Mouse (Mus musculus) layer of hippocampus, postnatal 10 days (tissue): ENCODE measurements at regions not wholly inside any gene's neighbourhood (a gene's known extent, or its start where the extent isn't known, plus 50 kb on each side); places are given as distances from the start of the nearest gene placed in this dataset.

Experiments
- DNase-seq, 2 experiments: peaks; one replicate each; pipeline ENCODE4 v3.0.0; 2021; ENCODE audit warnings: low spot score in 2 of 2

DNA sequence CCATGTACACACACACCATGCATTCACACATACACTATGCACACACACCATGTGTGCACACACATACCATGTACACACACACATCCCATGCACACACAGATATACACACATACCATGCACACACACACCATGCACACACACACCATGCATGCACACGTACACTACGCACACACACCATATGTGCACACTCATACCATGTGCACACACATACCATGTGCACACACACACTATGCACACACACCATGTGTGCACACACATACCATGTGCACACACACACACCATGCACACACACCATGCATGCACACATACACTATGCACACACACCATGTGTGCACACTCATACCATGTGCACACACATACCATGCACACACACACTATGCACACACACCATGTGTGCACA is 87.1 kb upstream of the Tmem150c start:
- no peak for DNase-seq

DNA sequence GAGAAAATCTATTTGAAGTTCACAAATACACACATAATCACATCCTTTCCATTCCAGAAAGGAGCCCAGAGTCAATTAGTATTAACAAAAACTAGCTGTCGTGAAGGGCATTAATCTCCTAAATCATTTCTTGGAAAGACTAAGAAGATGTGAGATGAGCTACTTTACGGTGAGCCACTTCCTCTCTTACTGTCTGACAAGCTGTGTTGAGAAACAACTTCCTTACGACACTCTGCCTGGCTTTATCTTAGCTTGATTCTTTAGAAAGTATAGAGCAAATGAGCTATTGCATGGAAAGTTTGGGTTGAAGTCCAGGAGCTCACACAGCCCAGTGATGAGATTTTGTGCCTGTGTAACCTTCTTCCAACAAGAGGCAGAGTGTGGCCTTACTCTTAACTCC is 85.2 kb upstream of the Tmem150c start:
- no peak for DNase-seq

DNA sequence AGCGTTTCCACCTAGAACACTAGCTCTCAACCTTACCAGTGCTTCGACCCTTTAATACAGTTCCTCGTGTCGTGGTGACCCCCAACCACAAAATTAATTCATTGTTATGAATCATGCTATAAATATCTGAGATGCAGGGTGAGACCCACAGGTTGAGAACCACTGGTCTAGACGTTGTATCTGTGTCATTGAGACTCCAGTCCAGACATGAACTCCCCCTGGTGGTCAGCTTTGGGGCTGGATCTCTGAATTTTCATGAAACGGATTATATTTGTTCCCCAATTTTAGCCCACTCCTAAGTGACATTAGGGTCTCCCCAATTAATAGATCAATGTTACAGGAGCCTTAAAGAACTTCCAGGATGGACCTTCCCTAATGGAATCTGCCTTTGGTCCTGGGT is 81.3 kb upstream of the Tmem150c start:
- peak; percentile 61 to 71 for DNase-seq

DNA sequence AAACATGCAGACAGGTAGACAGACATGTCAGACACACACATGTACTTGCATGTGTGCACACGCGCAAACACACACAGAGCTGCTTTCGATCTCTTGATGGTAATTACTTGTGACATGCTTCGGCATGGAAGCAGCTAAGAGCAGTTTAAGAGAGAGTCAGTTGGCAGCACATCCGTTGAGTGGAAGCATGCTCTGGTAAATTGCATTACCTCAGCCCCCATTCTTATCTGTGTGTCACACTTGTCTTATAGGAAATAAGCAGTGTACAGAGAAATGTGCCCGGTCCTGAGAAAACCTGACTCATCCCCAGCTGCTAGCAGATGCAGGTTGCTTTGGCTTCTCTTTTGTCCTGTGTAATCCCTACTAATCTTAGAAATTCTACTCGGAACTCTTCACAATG is 80.0 kb upstream of the Tmem150c start:
- no peak for DNase-seq

DNA sequence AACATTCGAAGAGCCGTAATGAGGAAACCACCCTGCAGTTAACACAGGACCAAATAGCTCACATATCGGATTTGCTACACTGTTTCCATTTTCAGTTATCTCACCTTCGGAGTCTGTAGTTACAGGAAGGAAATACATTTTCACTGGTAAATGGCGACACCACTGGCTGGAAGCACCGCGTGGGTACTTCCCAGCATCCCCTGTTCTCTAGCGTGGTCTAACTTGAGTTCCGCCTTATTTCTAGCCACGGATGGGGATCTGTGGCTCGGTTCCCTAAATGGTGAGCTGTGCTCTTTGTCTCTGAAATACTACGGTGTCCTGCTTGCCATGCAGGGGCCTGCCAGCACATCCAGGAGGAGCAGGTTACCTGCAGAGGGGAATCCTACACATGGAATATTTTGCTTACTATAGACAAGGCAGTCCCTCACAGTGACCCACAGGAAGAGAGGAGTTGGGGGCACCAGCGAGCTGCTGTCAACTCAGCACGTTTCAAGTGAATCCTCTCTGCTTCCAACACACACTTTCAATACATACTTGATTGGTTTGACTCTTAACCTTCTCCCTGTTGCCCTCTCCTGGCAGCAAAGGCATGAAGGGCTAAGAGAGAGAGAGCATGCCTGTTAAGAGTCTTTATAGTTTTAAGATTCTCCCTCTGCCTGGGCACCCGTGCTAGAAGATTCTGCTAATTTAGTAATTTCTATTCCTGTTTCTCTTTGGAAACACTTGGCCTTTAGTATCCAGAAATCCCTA is 78.9 kb upstream of the Tmem150c start:
- DNase-seq = no peak

DNA sequence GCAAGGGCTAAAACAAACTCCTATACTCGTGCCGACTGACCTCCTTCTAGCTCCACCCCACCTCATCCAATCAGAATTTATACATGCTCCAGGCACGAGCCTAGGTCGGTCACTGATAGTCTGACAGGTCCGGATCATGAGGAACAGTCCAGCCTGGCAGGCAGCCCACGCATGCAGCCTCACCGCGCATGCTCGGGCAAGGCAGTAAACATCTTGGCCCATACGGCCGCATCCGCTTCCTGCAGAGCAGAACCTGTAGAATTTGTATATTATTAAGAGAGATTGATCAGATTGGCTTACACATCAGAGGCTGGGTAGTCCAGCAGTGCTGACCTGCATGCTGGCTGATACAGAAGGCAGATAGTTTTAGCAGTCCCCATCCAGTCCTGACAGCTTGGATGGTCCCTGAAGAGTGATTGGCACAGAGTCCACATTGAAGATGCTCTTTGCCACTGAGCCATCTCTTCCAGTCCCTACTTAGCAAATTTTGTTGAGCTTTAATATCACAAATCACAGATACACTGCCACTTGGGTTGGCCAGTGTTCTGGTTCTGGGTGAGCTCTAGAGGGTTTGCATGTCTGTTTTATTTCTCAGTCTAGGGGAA is 78.2 kb upstream of the Tmem150c start:
- DNase-seq = no peak

DNA sequence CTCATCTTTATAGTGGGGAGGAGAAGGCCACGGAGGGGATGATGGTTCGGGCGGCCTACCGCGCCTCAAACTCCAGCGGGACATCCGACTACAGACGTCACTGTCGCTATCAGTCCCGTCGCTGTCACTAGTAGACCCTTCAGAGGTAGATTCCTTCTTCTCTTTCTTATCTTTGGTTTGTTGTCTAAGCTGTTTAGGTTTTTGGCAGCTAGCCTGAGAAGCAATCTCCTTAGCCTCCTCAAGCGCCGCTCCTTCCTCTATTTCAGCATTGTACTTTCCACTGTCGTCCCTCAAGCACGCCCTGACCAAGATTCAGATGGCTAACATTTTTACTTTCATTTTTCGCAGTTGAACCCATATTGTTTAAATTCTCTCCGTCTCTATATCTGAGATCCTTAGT is 76.7 kb upstream of the Tmem150c start:
- DNase-seq = no peak

DNA sequence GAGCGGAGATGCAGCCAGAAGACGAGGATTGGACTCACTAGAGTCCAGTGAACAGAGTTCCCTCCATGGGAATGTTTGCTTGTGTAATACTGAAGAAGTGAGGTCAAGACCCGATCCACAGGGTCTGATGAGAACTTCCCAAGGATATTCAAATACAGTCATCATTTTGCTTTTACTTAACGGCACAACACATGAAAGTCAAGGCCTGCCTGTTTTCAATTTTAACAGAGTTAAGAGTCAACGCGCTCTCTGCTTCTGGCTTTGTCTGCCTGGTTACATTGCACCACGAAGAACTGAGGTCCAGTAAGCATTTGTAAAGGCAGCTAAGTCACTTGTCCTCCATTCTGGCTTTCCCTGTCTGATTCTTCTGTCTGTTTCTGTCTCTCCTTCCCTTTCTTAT is 72.5 kb upstream of the Tmem150c start:
- DNase-seq = no peak

DNA sequence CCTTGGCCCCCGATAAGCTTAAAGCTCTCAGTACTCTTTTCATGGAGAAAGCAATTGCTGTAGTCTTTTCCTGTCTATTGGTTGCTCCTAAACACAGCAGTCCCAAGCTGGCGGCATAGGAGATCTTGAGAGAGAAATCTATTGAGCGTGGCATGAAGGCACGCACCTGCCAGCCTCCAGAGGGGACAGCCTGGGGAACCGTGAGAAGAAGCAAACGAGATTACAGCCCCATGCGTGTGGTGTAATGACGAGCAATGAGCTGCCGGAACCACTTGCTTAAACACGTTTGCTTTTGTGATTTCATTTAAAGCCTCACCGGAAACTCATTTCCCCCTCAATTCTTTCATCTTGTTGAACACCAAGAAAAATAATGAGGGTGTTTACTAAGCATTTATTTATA is 72.0 kb upstream of the Tmem150c start:
- DNase-seq = no peak

DNA sequence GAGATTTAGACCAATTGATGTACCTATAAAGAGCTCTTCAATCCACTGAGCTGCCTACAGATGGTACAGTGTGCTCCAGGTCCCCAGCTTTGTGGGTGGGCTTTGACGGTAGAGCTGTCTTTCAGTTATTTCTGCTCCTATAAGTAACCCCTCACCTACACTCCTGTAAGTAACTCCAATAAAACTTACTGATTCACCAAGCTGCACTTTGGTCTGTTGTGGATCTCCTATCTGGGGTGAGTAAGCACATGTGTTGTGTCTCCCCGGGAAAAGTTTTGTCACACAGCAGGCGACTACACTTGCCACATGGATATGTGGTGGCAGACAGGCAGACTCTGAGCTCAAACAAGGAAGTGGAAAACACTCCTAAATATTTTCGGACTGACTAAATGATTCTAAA is 70.4 kb upstream of the Tmem150c start:
- no peak for DNase-seq

DNA sequence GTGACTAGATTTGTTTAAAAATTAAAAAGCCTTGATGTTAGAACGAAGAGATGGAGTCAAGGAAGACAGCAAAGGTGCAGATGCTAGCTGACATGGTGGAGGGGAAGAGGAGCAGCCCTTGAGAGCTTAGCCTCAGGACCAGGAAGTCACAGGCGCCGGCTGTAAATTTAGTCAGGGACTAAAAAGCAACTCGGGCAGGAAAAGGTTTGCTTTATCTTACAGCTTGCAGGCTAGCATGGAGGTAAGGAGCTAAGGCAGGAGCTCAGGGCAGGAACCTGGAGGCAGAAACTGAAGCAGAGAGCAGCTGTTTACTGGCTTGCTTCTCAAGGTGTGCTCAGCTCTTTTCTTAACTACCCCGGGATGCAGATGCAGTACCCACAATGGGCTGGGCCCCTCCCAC is 68.3 kb upstream of the Tmem150c start:
- no peak for DNase-seq

DNA sequence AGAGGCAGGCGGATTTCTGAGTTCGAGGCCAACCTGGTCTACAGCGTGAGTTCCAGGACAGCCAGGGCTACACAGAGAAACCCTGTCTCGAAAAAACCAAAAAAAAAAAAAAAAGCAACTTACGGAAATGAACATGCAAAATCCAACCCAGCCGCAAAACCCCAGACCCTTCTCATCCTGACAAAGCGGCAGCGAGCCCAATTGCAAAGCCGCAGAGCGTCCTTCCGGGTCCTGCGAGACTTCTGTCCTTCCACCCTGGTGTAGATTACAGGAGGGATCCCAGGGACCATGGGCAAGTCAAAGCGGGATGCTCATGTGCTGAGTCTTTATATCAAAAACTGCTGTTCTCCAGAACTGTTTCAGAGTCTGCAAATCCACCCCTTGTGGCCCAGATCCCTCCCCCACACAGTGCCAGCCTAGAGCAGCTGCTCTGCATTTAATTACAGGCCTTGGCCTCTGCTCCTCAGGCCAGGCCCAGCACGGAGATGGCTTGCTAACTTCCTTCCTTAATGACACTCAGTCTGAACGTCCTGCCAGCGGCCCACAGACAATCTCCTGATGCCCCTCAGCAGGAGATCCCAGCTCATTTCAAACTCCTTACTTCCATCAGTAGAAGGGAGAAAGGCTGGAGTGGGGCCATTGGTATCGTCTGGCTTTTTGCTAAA is 67.1 kb upstream of the Tmem150c start:
- DNase-seq = no peak

DNA sequence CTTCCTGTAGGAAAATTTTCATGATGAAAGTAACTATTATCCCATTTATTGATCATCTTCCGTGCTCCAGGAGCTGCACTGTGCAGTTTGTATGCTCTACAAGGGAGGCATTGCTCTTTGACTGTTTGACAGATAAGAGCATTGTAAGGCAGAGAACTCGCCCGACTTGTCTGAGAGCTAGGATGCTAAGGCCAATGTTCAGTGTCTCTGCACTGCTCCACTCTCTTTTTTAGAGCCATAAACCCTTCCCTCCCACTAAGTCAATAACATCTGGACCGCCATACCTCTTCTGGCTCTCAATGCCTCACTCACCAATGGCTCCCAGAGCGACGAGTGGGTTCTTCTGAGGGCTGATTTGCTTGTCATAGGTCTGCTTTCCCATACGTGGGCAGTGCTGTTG is 65.9 kb upstream of the Tmem150c start:
- DNase-seq = no peak

DNA sequence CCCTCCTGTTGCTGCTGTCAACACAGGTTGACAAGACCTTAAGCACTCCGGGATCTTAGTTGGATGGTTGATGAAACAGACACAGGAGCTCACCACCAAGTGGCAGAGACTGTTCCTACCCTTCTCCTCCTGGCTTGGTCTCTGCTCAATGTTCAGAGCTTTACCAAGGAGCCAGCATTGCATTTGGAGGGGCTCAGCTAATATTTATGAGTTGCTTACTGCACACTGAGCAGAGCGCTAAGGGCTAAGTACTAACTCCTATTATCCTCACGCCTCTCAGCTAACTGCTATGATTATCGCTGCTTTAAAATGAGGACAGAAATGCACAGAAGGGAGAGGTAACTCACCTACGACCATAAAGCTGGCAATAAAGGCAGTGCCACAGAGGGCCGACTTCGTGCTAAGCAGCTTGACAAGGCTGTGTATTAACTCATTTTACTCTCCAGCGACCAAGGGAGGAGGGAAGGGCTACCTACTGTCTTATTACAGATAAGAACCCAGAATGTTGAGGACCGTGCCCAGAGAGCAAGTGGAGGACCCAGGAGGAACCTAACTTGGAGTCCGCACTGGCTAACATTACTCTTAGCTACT is 65.3 kb upstream of the Tmem150c start:
- DNase-seq = no peak

DNA sequence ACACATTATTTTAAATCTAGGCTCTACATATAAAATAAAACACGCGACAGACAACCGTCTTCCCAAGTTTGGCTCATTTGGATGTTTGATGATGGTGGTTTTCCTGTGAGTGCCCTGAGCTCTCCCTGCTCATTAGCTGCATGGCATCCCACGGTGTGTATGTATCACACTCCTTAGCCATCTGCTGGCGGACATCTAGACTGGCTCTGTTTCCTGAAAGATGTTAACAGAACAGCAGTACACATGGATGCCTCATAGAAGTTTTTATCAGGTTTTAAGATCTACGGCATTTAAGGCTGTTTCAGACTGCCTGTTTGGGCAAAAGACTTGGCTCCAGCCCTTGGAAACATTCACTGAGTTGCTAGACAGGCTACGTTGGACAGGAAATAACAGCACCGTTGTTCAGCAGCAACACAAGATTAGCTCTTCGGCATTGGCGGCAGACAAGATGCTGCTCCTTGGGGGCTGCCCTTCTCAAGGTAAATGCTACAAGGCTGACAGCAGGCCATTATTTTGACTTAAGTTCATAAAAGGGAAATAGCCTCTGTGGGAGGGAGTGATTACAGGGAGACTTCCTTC is 61.5 kb upstream of the Tmem150c start:
- DNase-seq = no peak

DNA sequence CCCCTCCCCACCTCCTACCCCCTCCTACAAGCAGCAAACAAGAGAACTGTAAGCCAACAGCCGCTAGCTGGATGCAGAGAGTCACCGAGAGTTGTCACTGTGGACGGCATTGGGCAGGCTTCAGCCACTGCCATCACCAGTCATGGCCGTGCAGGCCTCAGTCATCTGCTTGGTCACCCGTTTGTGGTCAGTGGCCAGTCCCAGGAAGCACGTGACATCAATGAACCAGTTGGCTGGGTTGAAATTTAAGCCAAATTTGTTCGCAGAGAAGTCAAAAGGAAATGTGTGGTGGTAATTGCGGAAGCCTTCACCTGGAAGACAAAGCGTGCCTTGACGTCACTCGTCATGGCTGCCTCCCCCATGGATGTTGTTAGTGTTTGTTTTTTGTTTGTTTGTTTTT is 60.7 kb upstream of the Tmem150c start:
- DNase-seq = no peak

DNA sequence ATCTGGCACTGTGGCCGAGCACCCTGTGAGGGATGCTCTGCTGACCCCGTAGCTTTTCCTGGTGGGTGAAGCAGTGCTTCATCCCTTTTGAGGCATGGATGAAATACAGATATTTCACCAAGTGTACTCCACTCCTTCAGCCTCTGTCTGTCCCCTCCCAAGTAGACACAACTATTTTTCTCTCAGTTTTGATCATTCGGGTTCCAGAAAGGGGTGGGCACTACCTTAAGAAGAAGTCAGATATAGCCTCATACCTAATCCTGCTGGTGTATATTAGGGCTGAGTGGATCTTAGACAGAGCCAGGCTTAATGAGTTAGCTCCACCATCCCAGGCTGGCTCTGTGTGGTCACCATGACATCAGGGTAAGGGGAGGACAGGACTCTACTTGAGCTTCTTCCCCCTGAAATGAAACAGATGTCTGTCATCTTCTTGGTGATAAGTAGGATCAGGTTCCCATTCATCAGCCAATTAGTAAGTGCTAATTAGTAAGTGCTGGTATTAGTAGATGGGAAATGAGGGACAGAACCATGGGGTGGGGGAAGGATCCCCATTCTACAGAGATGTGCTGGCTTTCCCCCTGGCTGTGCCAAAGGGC is 58.7 kb upstream of the Tmem150c start:
- DNase-seq = no peak

DNA sequence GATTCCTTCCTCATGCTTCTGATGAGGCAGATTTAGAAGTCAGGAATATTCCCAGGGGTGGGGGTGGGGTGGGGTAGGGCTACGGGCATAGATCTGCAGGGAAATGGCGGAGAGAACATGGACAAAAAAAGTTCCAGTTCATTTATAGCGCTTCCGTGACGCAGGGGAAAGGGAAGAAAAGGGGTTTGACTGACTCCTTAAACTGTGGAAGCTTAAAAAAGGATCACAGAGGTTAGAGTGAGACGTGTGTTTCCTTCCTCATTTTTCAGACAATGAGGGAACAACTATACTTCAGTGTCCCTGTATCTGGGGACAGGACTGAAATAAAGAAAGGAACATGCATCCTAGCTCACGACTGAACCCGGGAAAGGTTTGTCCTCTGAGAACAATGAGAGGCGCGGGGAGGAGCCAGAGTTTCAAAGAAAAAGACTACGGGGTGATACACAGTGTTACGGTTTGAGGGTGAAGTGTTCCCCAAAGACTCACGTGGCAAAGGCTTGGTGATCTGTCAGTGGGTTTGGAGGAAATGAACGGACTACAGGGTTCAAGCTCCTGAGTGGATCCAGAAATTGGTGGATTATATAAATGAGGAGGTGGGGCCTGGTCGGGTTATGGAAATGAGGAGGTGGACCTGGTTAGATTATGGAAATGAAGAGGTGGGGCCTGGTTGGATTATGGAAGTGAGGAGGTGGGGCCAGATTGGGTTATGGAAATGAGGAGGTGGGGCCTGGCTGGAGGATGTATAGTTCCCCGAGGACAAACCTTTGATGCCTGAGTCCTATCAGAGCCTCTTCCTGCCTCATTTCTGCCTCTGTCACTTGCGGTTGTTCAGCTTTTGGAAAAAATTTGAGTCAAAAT is 57.8 kb upstream of the Tmem150c start:
- DNase-seq = no peak

DNA sequence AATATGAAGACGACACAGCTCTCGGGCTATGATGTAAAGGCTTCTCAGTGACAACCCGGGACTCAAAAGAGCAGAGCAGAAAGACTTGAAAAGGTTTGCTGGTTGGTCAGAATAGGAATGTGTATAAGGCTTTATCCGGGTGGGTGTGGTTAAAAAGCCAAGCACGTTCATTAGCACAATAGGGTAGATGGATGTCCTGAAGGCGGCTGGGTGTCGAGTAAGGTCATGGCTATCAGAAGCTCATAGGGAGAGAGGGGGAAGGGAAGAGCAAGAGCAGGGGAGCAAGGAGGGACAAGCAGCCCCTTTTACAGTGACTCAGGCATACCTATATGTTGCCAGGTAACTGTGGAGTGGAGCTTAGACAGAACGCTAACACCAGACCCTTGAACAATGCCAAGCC is 54.3 kb upstream of the Tmem150c start:
- DNase-seq = no peak

DNA sequence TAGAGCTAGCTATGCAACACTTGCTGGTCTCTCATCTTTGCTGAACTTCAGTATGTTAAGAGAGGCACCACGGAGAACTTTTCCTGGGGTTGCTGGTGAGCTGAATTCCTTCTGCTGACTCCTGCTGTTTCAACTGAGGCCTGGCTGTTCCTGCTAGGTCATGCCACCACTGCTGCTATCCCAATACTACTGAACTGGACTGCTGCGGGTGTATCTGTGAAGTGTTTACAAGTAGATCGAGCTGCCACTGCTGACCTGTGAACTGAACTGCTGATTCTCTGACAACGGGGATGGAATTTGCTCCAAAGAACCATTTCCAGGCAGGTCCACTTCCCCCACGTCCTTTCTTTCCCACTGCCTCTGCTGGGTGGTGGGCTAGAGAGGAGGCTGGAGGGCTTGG is 51.1 kb upstream of the Tmem150c start:
- no peak for DNase-seq
